Mouse (Mus musculus) thymus, postnatal 25 days (tissue): ENCODE measurements around the gene Plk5.
A peak's percentile ranks its signal among the peaks of the same experiment; 100 is the strongest.

Experiments used
- DNase-seq: peaks from one replicate; pipeline ENCODE4 v3.0.0; 2022

Gene Plk5

GRCm38 (mm10) chr10:80357994-80358639 is 1.9 kb downstream of the Plk5 start:
- DNase-seq, result no peak

- DNase-seq, result no peak
Measured at GRCm38 (mm10) chr10:80363734-80364133, 7.5 kb downstream of the Plk5 start.

- DNase-seq, result no peak
Measured at GRCm38 (mm10) chr10:80365736-80366135, 9.5 kb downstream of the Plk5 start.

- DNase-seq, result no peak
Measured at GRCm38 (mm10) chr10:80367954-80368353, 11.7 kb downstream of the Plk5 start.

- no peak for DNase-seq
Measured at GRCm38 (mm10) chr10:80368392-80368791, 12.1 kb downstream of the Plk5 start.

- peak; percentile 53 for DNase-seq
Measured at GRCm38 (mm10) chr10:80369995-80370747, 13.9 kb downstream of the Plk5 start.

GRCm38 (mm10) chr10:80371411-80371966 is 15.2 kb downstream of the Plk5 start:
- peak; percentile 77 for DNase-seq

GRCm38 (mm10) chr10:80371983-80372382 is 15.7 kb downstream of the Plk5 start:
- no peak for DNase-seq

GRCm38 (mm10) chr10:80372706-80373105 is 16.4 kb downstream of the Plk5 start:
- DNase-seq, result no peak

- peak; percentile 80 for DNase-seq
Measured at GRCm38 (mm10) chr10:80374063-80374462, 17.8 kb downstream of the Plk5 start.

- peak; percentile 94 for DNase-seq
Measured at GRCm38 (mm10) chr10:80376160-80376559, 19.9 kb downstream of the Plk5 start.

GRCm38 (mm10) chr10:80377716-80378115 is 21.5 kb downstream of the Plk5 start:
- DNase-seq, result peak; percentile 42

GRCm38 (mm10) chr10:80382641-80383365 is 26.5 kb downstream of the Plk5 start:
- no peak for DNase-seq

- no peak for DNase-seq
Measured at GRCm38 (mm10) chr10:80383431-80383830, 27.2 kb downstream of the Plk5 start.

- no peak for DNase-seq
Measured at GRCm38 (mm10) chr10:80384115-80384639, 27.9 kb downstream of the Plk5 start.

GRCm38 (mm10) chr10:80384709-80385108 is 28.4 kb downstream of the Plk5 start:
- DNase-seq, result no peak

- DNase-seq, result no peak
Measured at GRCm38 (mm10) chr10:80385310-80385709, 29.1 kb downstream of the Plk5 start.

GRCm38 (mm10) chr10:80385811-80386734 is 29.8 kb downstream of the Plk5 start:
- no peak for DNase-seq

- DNase-seq, result no peak
Measured at GRCm38 (mm10) chr10:80386735-80387471, 30.6 kb downstream of the Plk5 start.

GRCm38 (mm10) chr10:80387522-80387959 is 31.3 kb downstream of the Plk5 start, which contains the start of gene Mex3d:
Mex3d (minus strand) TSS chr10:80387659.
- DNase-seq, result peak; percentile 91

- no peak for DNase-seq
Measured at GRCm38 (mm10) chr10:80388731-80389130, 32.5 kb downstream of the Plk5 start.
